Mouse (Mus musculus) frontal cortex, adult (tissue): ENCODE data around the gene Gucy2c.

Source experiments
- ATAC-seq: cut with Nextera tagmentation; 2 replicates; pipeline ENCODE4 v1.9.2; 2017; ENCODE audit warnings: mild to moderate bottlenecking, moderate library complexity, mixed read lengths; ENCODE audit not compliant: low TSS enrichment

Gene Gucy2c

DNA sequence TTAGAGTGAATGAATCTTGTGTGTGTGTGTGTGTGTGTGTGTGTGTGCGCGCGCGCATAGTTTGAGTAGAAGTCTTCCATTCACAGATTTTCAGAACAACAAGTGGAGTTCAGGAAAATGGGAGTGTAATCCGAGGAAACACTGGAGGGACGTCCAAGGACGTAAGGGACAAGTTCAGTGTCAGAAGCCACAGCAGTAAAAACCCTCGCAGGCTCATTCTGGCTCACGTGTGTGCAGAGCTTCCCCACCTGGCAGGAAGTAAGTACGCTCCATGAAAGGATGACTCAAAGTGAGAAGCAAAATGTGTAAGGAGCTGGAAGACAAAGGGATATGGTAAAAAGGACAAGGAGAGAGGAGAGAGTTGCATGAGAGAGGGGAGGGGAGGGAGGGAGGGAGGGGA is 40.3 kb downstream of the Gucy2c start:
- no peak for ATAC-seq

DNA sequence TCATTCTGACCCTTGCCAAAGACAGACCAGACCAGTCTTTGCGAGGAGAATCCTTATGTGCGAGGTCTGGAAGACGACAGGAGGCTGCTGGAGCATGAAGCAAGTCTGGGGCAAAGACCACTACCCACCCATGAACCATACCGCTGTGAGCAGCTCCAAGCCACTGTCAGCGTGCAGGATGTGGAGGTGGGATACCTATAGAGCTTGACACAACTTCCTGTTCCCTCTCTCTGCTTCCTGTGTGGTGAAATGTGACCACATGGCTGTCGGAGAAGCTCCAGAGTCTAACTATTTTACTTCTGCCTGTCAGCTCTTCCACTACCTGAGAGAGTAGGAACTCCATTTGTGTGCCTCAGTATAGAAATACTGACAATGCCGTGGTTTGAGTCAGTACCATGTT is 45.8 kb downstream of the Gucy2c start:
- ATAC-seq: no peak

DNA sequence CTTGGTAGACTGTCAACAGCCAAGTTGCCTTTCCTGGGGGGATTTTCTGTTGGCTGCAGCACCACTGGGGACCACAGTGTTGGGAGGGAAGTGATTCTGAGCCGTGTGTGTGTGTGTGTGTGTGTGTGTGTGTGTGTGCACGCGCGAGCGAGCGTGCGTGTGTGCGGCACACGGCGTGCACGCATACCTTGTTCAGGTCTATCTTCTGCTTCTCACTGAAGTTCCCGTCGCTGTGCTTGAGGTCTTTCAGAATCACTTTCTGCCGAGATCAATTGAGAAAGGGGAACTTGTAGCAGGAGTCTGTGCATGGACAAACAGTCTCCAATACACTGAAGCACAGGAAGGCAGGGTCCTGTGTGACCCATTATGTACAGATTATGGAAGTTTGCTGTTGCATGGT is 53.4 kb downstream of the Gucy2c start:
- no peak for ATAC-seq

DNA sequence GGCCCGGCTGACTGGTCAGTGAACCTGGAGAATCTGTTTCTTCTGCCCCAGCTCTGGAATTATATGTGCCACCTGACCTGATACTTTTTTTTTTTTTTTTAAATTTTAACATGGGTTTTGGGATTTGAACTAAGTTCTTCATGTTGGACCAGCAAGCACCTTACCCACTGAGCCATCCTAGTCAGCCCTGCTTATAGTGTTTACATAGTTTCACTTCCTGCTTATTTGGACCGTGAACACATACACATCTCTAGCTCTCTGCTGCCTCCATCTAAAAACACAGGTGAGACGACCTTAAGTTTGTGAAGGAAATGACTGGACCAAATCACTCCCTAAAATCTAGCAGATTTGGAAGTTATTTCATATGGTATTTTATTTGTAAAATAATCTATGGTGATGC is 58.4 kb downstream of the Gucy2c start:
- no peak for ATAC-seq

DNA sequence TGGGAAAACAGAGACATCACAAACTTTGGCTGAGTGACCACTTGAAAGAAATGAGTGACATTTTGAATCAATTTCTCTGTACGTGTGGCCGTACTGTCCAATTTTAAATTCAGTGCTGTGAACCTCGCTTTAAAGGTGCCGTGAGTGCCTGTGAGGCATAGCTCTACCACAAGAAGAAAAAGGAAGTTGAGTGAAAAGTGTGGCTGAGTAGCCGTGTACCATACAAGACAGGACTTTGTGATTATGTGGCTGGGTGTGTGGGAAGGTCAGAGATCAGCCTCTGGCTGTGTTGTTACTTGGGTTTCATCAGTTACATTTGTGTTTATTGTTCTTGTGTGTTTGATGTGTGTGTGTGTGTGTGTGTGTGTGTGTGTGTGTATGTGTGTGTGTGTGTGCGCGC is 59.0 kb downstream of the Gucy2c start:
- no peak for ATAC-seq

DNA sequence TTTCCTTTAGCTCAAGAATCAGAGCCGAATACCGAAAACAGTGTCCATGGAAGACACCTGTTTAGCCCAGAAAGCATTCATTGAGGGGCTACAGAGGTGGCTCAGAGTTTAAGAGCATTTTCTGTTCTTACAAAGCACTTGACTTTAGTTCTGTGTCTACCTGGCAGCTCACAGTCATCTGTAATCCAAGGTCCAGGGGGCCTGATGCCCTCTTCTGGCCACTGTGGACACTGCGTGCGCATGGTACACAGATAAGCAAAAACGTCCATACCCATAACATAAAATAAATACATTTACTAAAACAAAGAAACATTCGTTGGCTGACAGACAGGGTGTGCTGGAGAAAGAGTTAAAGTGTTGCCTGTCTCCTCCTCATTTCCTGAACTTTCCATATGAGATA is 59.6 kb downstream of the Gucy2c start:
- ATAC-seq: peak; percentile 70; the same call in 1 of the 2 replicates

DNA sequence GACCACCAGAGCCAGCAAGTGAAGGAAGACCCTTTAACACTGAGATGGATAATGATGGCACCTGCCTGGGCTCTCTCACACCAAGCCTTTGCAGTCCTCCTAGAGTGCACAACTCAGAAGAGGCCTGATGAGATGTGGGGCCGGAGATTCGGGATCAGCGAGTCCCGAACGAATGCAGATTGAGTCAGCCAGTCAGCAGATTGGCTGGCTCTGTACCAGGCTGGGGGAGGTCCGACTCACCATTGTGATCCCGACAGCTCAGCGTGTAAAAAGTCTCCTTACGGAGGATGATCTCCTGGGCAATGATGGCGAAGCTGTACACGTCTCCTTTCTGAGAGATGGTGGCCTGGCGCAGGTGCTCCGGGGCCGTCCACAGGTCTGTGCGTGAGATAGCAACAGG is 61.1 kb downstream of the Gucy2c start:
- no peak for ATAC-seq

DNA sequence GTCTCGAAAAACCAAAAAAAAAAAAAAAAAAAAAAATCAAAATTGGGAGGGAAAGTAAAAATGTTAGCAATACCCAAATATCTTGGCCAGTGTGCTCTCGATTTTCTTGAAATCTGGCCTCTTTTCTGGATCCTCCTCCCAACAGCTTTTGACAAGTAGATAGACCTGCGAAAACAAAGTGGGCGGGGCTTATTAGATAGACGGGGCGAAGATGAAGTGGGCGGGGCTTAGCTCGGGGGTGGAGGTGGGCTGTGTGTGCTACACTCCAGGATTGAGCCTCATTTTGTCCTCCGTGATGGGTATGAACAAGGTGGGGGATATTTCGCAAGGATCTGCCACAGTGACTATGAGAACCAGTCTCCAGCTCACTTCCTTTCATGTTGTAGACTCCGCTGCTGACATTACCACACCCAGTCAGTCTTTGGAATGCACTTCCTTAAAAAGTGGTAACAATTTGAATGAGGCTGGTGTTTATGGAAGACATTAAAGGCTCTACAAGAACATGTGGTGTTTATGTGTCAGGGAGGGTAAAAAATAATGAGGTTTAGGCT is 65.6 kb downstream of the Gucy2c start:
- ATAC-seq: no peak

DNA sequence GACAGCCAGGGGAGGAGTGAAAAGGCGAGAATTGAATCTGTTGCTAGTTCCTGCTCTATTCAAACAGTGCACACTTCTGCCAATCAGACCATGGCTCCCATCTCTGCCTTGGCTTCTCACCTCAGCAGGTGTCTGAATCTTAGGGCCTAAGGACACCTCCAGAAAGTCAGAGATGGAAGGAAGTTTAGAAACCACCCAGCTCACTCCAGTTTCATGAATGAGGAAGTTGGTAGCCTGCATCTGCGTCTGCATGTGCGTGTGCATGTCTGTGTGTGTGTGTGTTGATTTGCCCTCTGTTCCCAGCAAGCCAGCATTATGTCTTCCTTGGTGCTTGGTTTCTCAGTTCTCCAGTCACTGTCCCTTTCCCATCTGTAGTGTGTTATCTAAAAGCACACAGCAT is 67.5 kb downstream of the Gucy2c start:
- no peak for ATAC-seq

DNA sequence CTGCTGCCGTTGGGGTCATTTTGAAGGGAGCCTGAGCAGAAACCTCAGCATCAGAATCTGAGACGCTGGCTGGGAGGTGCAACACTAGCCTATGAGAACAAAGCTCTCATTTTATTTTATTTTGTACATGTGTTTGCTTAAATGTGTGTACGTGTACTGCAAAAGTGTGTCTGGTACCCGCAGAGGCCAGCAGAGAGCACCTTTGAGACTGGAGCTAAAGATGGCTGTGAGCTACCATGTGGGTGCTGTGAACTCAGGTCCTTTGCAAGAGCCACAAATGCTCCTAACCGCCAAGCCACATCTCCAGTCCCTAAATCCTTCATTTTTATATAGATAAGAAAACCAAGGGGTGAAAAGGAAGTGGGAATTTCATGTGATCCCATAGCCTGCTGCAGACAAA is 71.2 kb downstream of the Gucy2c start:
- ATAC-seq: no peak

DNA sequence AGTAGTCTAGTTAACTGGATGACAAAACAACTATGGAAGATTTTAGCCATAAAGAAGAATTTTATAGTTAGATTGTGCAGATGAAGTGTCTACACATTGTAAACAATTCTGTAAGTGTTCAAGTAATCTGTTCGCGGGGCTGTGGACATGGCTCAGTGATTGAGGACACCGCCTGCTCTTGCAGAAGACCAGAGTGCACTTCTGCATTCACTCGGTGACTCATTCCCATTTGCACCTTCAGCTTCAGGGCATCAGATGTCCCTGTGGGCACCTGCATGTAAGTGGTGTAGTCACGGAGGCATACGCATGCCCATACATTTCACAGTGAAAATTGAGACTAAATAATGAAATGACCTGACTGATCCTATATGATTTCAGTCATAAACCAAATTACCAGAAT is 73.0 kb downstream of the Gucy2c start:
- ATAC-seq: no peak

DNA sequence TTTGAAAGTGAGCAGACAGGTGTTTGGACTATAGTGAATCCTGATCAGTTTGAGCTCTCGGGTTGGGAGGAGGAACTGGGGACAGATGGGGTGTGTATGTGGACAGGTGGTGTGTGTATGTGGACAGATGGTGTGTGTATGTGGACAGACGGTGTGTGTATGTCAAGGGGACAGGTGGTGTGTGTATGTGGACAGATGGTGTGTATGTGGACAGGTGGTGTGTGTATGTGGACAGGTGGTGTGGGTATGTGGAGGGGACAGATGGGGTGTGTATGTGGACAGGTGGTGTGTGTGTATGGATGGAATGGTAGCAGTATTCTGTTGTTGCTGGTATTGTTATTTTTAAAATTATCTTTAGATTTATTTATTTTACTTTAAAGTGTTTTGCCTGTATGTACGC is 79.7 kb downstream of the Gucy2c start:
- no peak for ATAC-seq

DNA sequence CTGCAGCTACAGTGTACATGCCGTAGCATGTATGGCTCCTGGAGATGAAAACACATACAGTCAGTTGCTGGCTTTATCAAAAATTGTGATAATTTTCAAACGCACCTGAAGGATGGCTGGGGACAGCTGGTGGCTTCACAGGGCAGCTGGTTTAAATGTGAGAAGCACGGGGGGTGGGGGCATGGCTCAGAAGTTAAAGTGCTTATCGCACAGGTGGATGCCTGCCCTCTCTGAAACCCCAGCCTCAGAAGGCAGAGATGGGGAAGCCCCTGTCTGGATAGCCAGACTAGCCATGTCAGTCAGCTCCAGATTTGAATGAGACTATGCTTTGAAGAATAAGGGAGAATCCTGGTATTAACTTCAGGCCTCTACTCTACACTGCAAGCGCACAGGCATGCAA is 80.4 kb downstream of the Gucy2c start:
- no peak for ATAC-seq

DNA sequence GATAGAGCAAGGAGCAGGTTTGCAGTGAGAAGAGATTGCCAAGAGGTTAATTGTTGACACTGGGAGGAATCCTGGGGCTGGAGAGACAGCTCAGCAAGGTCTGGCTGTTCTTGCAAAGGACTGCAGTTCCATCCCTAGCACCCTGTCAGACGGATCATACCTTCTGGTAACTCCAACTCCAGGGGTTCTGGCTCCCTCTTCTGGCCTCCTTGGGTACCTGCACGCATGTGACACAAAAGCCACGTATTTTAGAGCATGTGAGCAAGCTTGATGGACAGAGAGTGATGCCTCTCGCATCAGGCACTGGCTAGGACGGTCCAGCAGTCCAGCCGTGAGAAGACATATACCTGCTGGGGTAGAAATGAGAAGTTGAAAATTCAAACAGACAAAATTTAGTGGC is 90.3 kb downstream of the Gucy2c start:
- ATAC-seq: no peak

DNA sequence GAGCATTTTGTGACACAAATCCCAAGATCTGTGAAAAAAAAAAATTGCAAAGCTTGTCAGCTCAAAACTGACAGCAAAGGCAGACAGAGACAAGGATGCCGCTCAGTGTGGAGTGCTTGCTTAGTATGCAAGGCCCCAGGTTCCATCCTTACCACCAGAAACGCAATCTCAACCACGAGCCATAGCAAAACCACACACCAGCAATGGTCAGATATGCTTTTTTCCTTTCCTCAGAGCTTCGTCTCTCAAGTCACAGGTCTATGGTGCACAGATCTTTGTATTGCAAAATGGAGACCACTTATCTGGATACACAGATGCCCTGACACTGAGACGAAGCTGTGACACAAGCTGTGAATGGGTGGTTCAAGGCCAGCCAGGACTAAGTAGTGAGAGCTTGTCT is 91.0 kb downstream of the Gucy2c start:
- no peak for ATAC-seq

DNA sequence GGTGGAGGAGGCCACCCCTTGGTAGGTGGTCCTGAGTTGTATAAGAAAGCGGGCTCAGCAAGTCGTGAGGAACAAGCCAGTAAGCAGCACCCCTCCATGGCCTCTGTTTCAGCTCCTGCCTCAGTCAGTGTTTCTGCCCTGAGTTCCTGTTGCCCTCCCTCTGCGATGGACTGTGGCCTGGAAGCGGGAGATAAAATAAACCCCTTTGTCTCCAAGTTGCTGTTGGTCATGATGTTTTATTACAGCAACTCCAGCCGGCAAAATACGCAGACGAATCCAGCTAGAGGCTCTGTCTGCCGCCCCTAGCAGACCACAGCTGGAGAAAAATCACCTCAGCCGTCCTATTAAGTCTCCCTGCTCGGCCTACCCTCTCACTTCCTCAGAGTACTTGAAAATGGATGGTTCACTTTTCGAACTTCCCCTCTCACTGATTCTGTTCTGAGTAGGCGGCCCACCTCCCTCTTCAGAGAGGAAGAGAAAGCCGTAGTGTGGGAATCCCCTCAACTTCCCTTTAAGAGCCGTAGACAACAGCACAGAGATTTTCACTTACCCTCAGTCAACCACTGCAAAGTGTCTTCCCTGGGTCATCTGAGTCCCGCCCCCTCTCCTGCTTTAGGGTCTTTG is 91.7 kb downstream of the Gucy2c start:
- ATAC-seq: no peak

DNA sequence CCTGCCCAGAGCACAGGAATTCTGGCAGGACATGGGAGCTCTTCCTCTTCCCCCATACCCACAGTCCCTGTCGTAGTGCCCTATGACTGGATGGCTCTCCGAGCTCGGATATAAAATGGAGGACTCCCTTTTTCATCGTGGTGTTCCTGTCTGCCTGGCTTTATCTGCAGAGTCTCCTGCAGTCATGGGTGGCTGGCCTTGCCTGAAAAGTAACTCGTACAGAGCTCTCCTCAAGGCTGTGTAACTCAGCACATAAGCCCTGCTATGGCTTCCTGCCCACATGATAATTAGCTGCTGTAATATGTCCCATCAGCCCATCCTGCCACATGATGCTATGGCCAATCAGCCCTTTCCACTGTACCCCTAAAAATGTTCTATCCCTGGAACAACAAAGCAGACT is 96.1 kb downstream of the Gucy2c start:
- no peak for ATAC-seq

DNA sequence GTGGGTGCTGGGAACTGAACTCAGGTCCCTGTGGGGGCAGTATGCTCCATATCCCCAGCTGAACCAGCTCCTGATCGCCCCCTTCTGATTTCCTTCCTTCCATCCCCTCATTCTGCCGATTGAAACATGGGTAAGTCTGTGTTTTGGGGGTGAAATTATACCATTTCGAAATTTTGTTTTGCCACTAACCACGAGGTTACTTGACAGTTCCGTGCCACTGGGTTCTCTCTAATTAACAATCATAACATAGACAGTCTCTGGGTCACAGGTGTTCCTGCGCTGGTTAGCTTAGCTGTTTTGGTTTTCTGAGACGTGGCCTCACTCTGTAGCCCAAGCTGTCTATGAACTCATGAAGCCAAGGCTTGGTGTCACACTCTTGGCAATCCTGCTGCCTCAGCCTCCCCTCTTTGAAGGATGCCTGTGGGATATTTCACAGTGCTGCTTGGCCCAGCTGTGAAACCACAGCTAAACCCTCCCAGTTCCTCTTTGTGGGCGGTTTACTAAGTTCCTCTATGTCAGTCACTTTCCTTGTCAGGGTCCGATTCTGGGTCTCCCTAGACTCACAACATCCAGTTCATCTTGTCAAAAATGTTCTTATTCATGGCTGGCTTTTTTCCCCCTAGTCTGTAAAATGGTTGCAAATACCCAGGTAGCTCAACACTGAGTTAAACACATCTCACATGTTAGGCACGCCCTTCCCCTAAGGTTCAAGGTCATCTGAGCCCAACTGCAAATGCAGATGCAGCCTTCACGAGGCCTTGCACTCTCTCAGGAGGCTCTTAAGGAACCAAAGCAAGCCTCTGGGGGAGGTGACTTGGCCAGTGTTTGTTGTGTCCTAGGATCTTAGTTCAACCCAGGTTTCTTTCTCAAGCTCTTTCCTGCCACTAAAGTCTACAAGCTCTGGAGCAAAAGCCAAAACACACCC is 97.9 kb downstream of the Gucy2c start:
- no peak for ATAC-seq

DNA sequence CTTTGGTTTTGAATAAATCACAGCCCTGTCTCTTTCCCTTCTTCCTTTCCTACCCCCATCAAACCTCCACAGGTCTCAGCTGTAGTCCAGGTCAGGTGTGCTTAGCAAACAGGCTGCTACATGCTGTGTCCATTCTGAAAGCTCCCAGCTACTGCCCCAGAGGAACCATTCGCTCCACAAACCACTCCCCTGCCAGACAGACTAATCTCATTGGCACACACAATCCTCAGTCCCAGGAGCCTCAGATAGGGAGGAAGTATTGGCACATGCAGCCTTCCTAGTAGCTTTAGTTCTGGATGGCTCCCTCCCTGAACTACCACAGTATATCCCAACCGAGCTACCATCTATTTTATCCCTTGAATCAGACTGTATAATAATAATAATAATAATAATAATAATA is 102.2 kb downstream of the Gucy2c start:
- no peak for ATAC-seq

DNA sequence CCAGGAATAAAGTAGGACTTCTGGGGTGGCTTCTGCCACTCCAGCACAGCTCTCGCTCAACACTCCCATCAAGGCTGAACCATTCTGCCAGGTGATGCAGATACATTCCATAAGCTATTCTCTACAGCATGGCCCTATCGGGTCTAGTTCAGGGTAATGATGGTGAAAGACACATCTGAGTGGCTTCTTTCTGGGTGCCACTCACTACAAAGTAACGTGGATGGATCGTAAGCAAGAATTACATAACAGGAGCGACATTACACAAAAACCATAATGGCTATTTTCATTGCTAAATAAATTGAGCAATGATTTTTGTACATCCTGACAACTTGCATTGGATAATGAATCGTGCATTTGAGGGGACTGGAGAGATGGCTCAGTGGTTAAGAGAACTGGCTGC is 106.6 kb downstream of the Gucy2c start:
- no peak for ATAC-seq

DNA sequence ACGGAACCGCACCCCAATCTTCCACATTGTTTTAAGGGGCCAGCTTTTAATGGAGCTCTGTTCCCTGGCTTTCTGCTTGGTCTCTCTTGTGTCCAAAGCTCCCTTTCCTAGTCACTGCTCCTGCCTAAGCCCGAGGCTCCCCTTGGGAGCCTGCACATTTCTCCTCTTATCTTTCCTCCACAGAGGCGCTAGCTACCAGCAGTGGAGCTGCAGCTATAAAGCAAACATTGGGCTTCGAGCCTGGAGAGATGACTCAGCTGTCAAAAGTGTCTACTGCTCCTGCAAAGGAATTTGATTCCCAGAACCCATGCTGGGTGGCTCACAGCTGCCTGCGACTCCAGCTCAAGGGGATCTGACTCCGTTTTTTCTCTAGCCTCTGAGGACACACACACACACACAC is 109.1 kb downstream of the Gucy2c start:
- ATAC-seq: peak; percentile 100

DNA sequence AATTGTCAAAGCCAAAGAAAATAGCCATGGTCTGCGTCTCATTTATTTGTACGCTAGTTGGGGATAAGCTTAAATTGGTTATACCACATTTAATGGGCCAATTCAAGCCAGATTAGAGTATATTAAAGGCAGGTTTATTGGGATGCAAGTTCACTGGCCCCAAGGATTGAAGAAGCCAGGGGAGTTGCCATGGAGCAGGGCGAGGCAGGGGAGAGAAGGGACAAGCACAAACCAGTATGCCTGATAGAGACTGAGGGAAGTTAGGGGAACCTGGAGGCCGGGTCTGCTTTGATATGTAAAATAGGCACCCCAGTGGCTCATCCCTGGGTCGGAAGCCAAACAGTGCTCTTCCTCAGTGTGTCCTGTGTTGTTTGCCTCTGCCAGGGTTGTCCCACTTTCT is 112.3 kb downstream of the Gucy2c start:
- no peak for ATAC-seq

DNA sequence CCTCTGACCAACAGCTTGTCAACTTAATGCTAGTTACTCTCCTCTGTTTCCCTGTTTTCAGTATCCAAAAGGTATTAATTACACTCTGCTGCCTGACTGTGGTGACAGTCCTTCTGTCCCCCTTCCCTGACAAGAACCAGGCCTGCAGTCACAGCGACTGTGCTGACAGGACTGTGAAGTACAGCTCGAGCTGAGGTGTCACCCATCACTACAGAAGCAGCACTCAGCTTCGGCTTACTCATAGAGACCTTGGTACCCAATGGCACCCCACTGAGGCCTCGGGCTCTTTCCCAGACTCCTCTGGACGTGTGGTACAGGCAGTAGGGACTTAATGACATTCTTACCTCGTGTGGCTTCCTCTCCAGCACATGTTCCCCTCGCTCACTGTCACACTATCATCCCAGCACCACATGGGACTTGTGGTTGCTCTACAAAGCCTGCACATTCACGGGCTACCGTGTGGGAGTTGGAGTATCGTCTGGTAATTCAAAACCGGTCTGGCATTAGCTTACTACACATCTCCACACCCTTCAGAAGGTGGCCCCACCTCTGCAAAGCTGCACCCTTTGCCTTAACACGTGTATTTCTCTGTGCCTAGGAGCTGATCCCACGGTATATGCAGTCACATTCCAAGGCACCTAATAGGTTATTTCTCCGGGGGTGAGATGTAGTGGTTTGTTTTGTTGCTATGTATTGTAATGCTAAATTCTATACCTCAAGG is 113.1 kb downstream of the Gucy2c start:
- no peak for ATAC-seq
